8 mouse cellular contexts compared by ENCODE assay signal in genomic region chr12:70147986-70148630, GRCm38 (mm10). TPM values are rescaled to one million over a fixed set of nuclear protein-coding genes. Genes with fewer than 3 reads are reported as not detected.
DNase-seq lines count a peak whose midpoint lies in the region; ATAC-seq and TF ChIP-seq lines count a peak whose summit lies in the region.

No protein-coding gene starts in this region.

- DNase-seq in left cerebral cortex, adult 2 months (ENCODE audit: extremely low spot score in 1 of 2, low spot score in 2 of 2) = no peak
- DNase-seq in left cerebral cortex, adult 9 months (ENCODE audit: low spot score in 2 of 2) = no peak
- DNase-seq in forebrain, embryonic 10.5 days (ENCODE audit: extremely low spot score, low spot score) = no peak
- DNase-seq in cerebellum, adult 11 months = no peak
- no peak for DNase-seq in layer of hippocampus, adult 18-20 months (ENCODE audit: low spot score in 2 of 2)
- no peak for DNase-seq in gastrocnemius, adult 8-10 months (ENCODE audit: low spot score in 2 of 2)

- peak overlapping the region; percentile 32 for H3K4me3 ChIP-seq in left cerebral cortex, adult 2 months
- peak overlapping the region; percentile 36 for H3K4me3 ChIP-seq in forebrain, embryonic 10.5 days
- peak overlapping the region; percentile 40 for H3K4me3 ChIP-seq in intestine, embryonic 16.5 days (ENCODE audit: low read length)
- H3K4me3 ChIP-seq in midbrain, embryonic 16.5 days (ENCODE audit: low read depth, low read length) = no peak overlapping the region

- H3K27me3 ChIP-seq in forebrain, embryonic 10.5 days (ENCODE audit: poor library complexity, severe bottlenecking) = peaks cover 8% of the 10 kb centered on the region
- H3K27me3 ChIP-seq in intestine, embryonic 16.5 days (replicated peaks; ENCODE audit: control insufficient read depth, insufficient read depth, low read length) = no peaks in the 10 kb centered on the region
- no peaks in the 10 kb centered on the region for H3K27me3 ChIP-seq in midbrain, embryonic 16.5 days (ENCODE audit: control insufficient read depth, insufficient read depth, low read depth, low read length)

- H3K9ac ChIP-seq in intestine, embryonic 16.5 days (ENCODE audit: low read depth, low read length) = peak overlapping the region; percentile 60; the same call in 1 of the 2 replicates
- 0 out of 2 replicates have a peak overlapping the region, but pooled peaks have one; percentile 4 for H3K9ac ChIP-seq in midbrain, embryonic 16.5 days (ENCODE audit: low read depth, low read length)

- H3K4me1 ChIP-seq in forebrain, embryonic 10.5 days = peaks cover 27% of the 10 kb centered on the region
- H3K4me1 ChIP-seq in intestine, embryonic 16.5 days (ENCODE audit: control insufficient read depth, insufficient read depth, low read length) = 0 out of 2 replicates have a peak, but pooled peaks cover 3% of the 10 kb centered on the region
- H3K4me1 ChIP-seq in midbrain, embryonic 16.5 days (ENCODE audit: control insufficient read depth, insufficient read depth, low read length) = peaks cover 16% of the 10 kb centered on the region

- no peaks in the 10 kb centered on the region for H3K9me3 ChIP-seq in forebrain, embryonic 10.5 days
- no peaks in the 10 kb centered on the region for H3K9me3 ChIP-seq in intestine, embryonic 16.5 days (ENCODE audit: control insufficient read depth, low read length)
- no peaks in the 10 kb centered on the region for H3K9me3 ChIP-seq in midbrain, embryonic 16.5 days (replicated peaks; ENCODE audit: control insufficient read depth, low read length, poor library complexity, severe bottlenecking)

- H3K36me3 ChIP-seq in forebrain, embryonic 10.5 days (replicated peaks) = no peaks in the 10 kb centered on the region
- H3K36me3 ChIP-seq in intestine, embryonic 16.5 days (ENCODE audit: control insufficient read depth, insufficient read depth, low read length) = no peaks in the 10 kb centered on the region
- H3K36me3 ChIP-seq in midbrain, embryonic 16.5 days (ENCODE audit: control insufficient read depth, insufficient read depth, low read length) = no peaks in the 10 kb centered on the region

- intact Hi-C loops in left cerebral cortex, adult 2 months (cut with DNase I) = loop anchor here (5.0 kb wide), 3 partner anchors 36 to 161 kb away; partner anchors contain the start of genes Nin and Sav1

- TF ChIP-seq CTCF in left cerebral cortex, adult 2 months (IDR thresholded peaks at IDR 0.05) = no peak

- ATAC-seq in intestine, embryonic 16.5 days = peak; percentile 37; the same call in 1 of the 2 replicates
- ATAC-seq in midbrain, embryonic 16.5 days = peak; percentile 61

- 8% methylated on average over 13 of the region's 13 CpGs for WGBS in forebrain, embryonic 10.5 days
- WGBS in intestine, embryonic 16.5 days = 8% methylated on average over 13 of the region's 13 CpGs
- 7% methylated on average over 12 of the region's 13 CpGs for WGBS in midbrain, embryonic 16.5 days

- no peak overlapping the region for H3K27ac ChIP-seq in left cerebral cortex, adult 2 months
- H3K27ac ChIP-seq in forebrain, embryonic 10.5 days = peak overlapping the region; percentile 51; the same call in 1 of the 2 replicates
- peak overlapping the region; percentile 49; the same call in 1 of the 2 replicates for H3K27ac ChIP-seq in intestine, embryonic 16.5 days (ENCODE audit: low read length)
- H3K27ac ChIP-seq in midbrain, embryonic 16.5 days (ENCODE audit: low read length) = peak overlapping the region; percentile 31; the same call in 1 of the 2 replicates

- peak overlapping the region; percentile 55 for H3K4me2 ChIP-seq in intestine, embryonic 16.5 days (ENCODE audit: low read depth, low read length)
- H3K4me2 ChIP-seq in midbrain, embryonic 16.5 days (ENCODE audit: low read length) = peak overlapping the region; percentile 43

RNA-seq across cellular contexts. Expression of gene Abhd12b, which starts 5.8 kb away (rescaled TPM):
- under 1 TPM; 0.14 to 0.37 TPM for total RNA-seq in left cerebral cortex, adult 2 months (2021)
- polyA plus RNA-seq in forebrain, embryonic 10.5 days (2016; fragmentation: Nextera tagmentation; extraction: Ambion mirVana) = not detected in 2 replicates
- 0.23 and 0.28 TPM in 2 replicates for polyA plus RNA-seq in intestine, embryonic 16.5 days (2015; fragmentation: Nextera tagmentation; extraction: Ambion mirVana)
- 0.16 and 0.25 TPM in 2 replicates for polyA plus RNA-seq in midbrain, embryonic 16.5 days (2015; fragmentation: Nextera tagmentation; extraction: Ambion mirVana)
- not detected for total RNA-seq in layer of hippocampus, adult 18-20 months (2021)
- total RNA-seq in gastrocnemius, adult 8-10 months (2022) = not detected

RNA-seq across cellular contexts. Expression of gene Nin, which starts 34.6 kb away (rescaled TPM):
- total RNA-seq in left cerebral cortex, adult 2 months (2021) = 10 to 100 TPM; 67.4 to 82.6 TPM
- 8.9 and 9.7 TPM in 2 replicates for polyA plus RNA-seq in forebrain, embryonic 10.5 days (2016; fragmentation: Nextera tagmentation; extraction: Ambion mirVana)
- 5.7 and 5.8 TPM in 2 replicates for polyA plus RNA-seq in intestine, embryonic 16.5 days (2015; fragmentation: Nextera tagmentation; extraction: Ambion mirVana)
- polyA plus RNA-seq in midbrain, embryonic 16.5 days (2015; fragmentation: Nextera tagmentation; extraction: Ambion mirVana) = 14.1 and 16.3 TPM in 2 replicates
- total RNA-seq in layer of hippocampus, adult 18-20 months (2021) = 10 to 100 TPM; 62.4 to 69.6 TPM
- 10 to 100 TPM; 26.3 to 45.2 (median 31.7) TPM for total RNA-seq in gastrocnemius, adult 8-10 months (2022)
